Mouse (Mus musculus) testis, adult 2 months (tissue): ENCODE results near the gene Usf1. TPM values are rescaled to one million over a fixed set of nuclear protein-coding genes. Genes with fewer than 3 reads are reported as not detected.

Experiments used
- H3K27ac ChIP-seq: fragments of 200-500 bp; 2 replicates; pipeline ENCODE4 v1.5.1; 2012; ENCODE audit warnings: low read depth, low read length; ENCODE audit not compliant: control insufficient read depth, insufficient read depth
- H3K27me3 ChIP-seq: fragments of 200-500 bp; 2 replicates; pipeline ENCODE4 v1.6.1; 2012; ENCODE audit warnings: mild to moderate bottlenecking, low read length, moderate library complexity; ENCODE audit not compliant: control insufficient read depth, insufficient read depth
- H3K36me3 ChIP-seq: fragments of 200-500 bp; 2 replicates; pipeline ENCODE4 v1.6.1; 2012; ENCODE audit warnings: mild to moderate bottlenecking, low read length; ENCODE audit not compliant: control insufficient read depth, insufficient read depth
- H3K4me1 ChIP-seq: fragments of 200-500 bp; 2 replicates; pipeline ENCODE4 v1.6.1; 2012; ENCODE audit warnings: low read length; ENCODE audit not compliant: control insufficient read depth, insufficient read depth
- H3K4me3 ChIP-seq: fragments of 200-500 bp; 2 replicates; pipeline ENCODE4 v1.5.1; 2012; ENCODE audit warnings: low read depth, mild to moderate bottlenecking, low read length, moderate library complexity, mixed read lengths; ENCODE audit not compliant: control insufficient read depth
- CTCF ChIP-seq: fragments of 200-500 bp; IDR thresholded peaks from 2 replicates; pipeline ENCODE4 v1.5.1; 2012; ENCODE audit warnings: low read depth, mild to moderate bottlenecking, inconsistent platforms, low read length, moderate library complexity; ENCODE audit not compliant: control insufficient read depth, insufficient read depth, insufficient replicate concordance
- POLR2A ChIP-seq: fragments of 200-500 bp; IDR thresholded peaks from 2 replicates; pipeline ENCODE4 v1.6.1; 2012; ENCODE audit warnings: low read depth, mild to moderate bottlenecking, inconsistent platforms, low read length, moderate library complexity; ENCODE audit not compliant: control insufficient read depth
- polyA plus RNA-seq: library from polyadenylated mRNA; depleted of rRNA; stranded (reverse); fragments of >200 nt; gene quantifications from 2 replicates; pipeline ENCODE4 v1.2.3, GENCODE M21; 2012

The Usf1 gene
- polyA plus RNA-seq, 1 experiment = 28.8 TPM

GRCm38 (mm10) chr1:171379935-171380599 lies 31.0 kb upstream of the Usf1 start:
- H3K36me3 ChIP-seq = no peaks in the 10 kb centered on the region
- no peaks in the 10 kb centered on the region for H3K4me1 ChIP-seq
- H3K27ac ChIP-seq = no peak overlapping the region
- no peak overlapping the region for H3K4me3 ChIP-seq
- TF ChIP-seq CTCF (peak; percentile 39; the same call in 1 of the 2 replicates), POLR2A (no peak)
- no peaks in the 10 kb centered on the region for H3K27me3 ChIP-seq

GRCm38 (mm10) chr1:171382096-171382620 lies 29.0 kb upstream of the Usf1 start:
- no peak overlapping the region for H3K4me3 ChIP-seq
- no peaks in the 10 kb centered on the region for H3K4me1 ChIP-seq
- H3K36me3 ChIP-seq = no peaks in the 10 kb centered on the region
- H3K27me3 ChIP-seq = no peaks in the 10 kb centered on the region
- TF ChIP-seq POLR2A (no peak), CTCF (no peak)
- no peak overlapping the region for H3K27ac ChIP-seq

- H3K4me3 ChIP-seq = peak overlapping the region; percentile 37
- H3K27me3 ChIP-seq = no peaks in the 10 kb centered on the region
- peaks cover 9% of the 10 kb centered on the region for H3K4me1 ChIP-seq
- TF ChIP-seq POLR2A = no peak
- TF ChIP-seq CTCF = no peak
- H3K27ac ChIP-seq = no peak overlapping the region
- H3K36me3 ChIP-seq = no peaks in the 10 kb centered on the region
Measured at GRCm38 (mm10) chr1:171384361-171384760, 26.8 kb upstream of the Usf1 start.

- Histone ChIP-seq H3K4me1 (peaks cover 9% of the 10 kb centered on the region), H3K27ac (no peak overlapping the region), H3K27me3 (no peaks in the 10 kb centered on the region), H3K36me3 (no peaks in the 10 kb centered on the region), H3K4me3 (peak overlapping the region; percentile 39)
- TF ChIP-seq POLR2A (no peak), CTCF (no peak; the same call in 1 of the 2 replicates)
Measured at GRCm38 (mm10) chr1:171385171-171385570, 25.9 kb upstream of the Usf1 start.

GRCm38 (mm10) chr1:171387099-171387498 lies 24.0 kb upstream of the Usf1 start:
- no peaks in the 10 kb centered on the region for H3K27me3 ChIP-seq
- H3K4me1 ChIP-seq = peaks cover 9% of the 10 kb centered on the region
- no peak overlapping the region for H3K27ac ChIP-seq
- no peaks in the 10 kb centered on the region for H3K36me3 ChIP-seq
- TF ChIP-seq POLR2A (no peak), CTCF (peak; percentile 11; the same call in 1 of the 2 replicates)
- peak overlapping the region; percentile 72 for H3K4me3 ChIP-seq

- H3K4me1 ChIP-seq = peaks cover 9% of the 10 kb centered on the region
- peak within 1 kb of the TSS; percentile 75 for H3K4me3 ChIP-seq
- no peaks in the 10 kb centered on the region for H3K27me3 ChIP-seq
- H3K36me3 ChIP-seq = no peaks in the 10 kb centered on the region
- H3K27ac ChIP-seq = peak within 1 kb of the TSS; percentile 21; the same call in 1 of the 2 replicates
- TF ChIP-seq CTCF (no peak), POLR2A (peak; percentile 27; the same call in 1 of the 2 replicates)
Measured at GRCm38 (mm10) chr1:171388376-171389102, 22.6 kb upstream of the Usf1 start, which contains the start of gene Arhgap30. Gene Arhgap30, plus strand, starts transcription at chr1:171388954.

- H3K36me3 ChIP-seq = no peaks in the 10 kb centered on the region
- H3K4me1 ChIP-seq = peaks cover 9% of the 10 kb centered on the region
- peak overlapping the region; percentile 70 for H3K4me3 ChIP-seq
- TF ChIP-seq POLR2A = no peak
- no peak for TF ChIP-seq CTCF
- no peak overlapping the region for H3K27ac ChIP-seq
- no peaks in the 10 kb centered on the region for H3K27me3 ChIP-seq
Measured at GRCm38 (mm10) chr1:171390101-171390500, 21.0 kb upstream of the Usf1 start.
